Mouse (Mus musculus) liver, embryonic 14.5 days (tissue): ENCODE data around the gene Wasf3. TPM values are rescaled to one million over a fixed set of nuclear protein-coding genes. Genes with fewer than 3 reads are reported as not detected.
A peak's percentile ranks its signal among the peaks of the same experiment; 100 is the strongest.
"Not testable (repeated sequence)": the region's sequence is repeated elsewhere in the genome, so short reads cannot be mapped to it uniquely, and the experiment has no call there.

Experiments used
- ATAC-seq: fragments of 200-750 bp; cut with Nextera tagmentation; 2 replicates; pipeline ENCODE4 v1.8.0; 2017; ENCODE audit warnings: moderate number of reproducible peaks, mild to moderate bottlenecking, moderate library complexity; ENCODE audit not compliant: insufficient read depth
- DNase-seq, 3 experiments: peaks; one replicate each; pipeline ENCODE4 v3.0.0-alpha.2; 2012 to 2013; ENCODE audit warnings: low read depth in 3 of 3, low spot score in 3 of 3
- H3K27ac ChIP-seq: fragments of 300-500 bp; sonication (generic); 2 replicates; pipeline ENCODE4 v1.5.1; 2014; ENCODE audit warnings: moderate library complexity, mild to moderate bottlenecking, control low read depth, inconsistent platforms
- H3K27me3 ChIP-seq: fragments of 300-500 bp; sonication (generic); 2 replicates; pipeline ENCODE4 v1.6.1; 2014; ENCODE audit warnings: mild to moderate bottlenecking, low read length, moderate library complexity; ENCODE audit not compliant: control insufficient read depth, insufficient read depth
- H3K36me3 ChIP-seq: fragments of 300-500 bp; sonication (generic); replicated peaks from 2 replicates; pipeline ENCODE4 v1.6.1; 2014; ENCODE audit warnings: low read depth; ENCODE audit not compliant: control insufficient read depth, insufficient read depth
- H3K4me1 ChIP-seq, 2 experiments: fragments of 200-500 bp in 1 of 2; fragments of 300-500 bp in 1 of 2; sonication (generic) in 1 of 2; replicated peaks; 2 replicates each; pipeline ENCODE4 v1.6.1; 2012 to 2014; ENCODE audit warnings: antibody characterized with exemption in 1 of 2, inconsistent platforms in 1 of 2, low read length in 1 of 2; ENCODE audit not compliant: control insufficient read depth in 2 of 2, insufficient read depth in 2 of 2
- H3K4me2 ChIP-seq: fragments of 300-500 bp; sonication (generic); 2 replicates; pipeline ENCODE4 v1.6.1; 2014; ENCODE audit warnings: low read depth, mild to moderate bottlenecking, control low read depth, moderate library complexity
- H3K4me3 ChIP-seq, 2 experiments: fragments of 200-500 bp in 1 of 2; fragments of 300-500 bp in 1 of 2; sonication (generic) in 1 of 2; 2 replicates each; pipeline ENCODE4 v1.5.1; 2012 to 2014; ENCODE audit warnings: low read depth in 2 of 2, low read length in 2 of 2, mild to moderate bottlenecking in 2 of 2, control low read depth in 1 of 2, inconsistent platforms in 1 of 2, moderate library complexity in 1 of 2; ENCODE audit not compliant: insufficient read depth in 1 of 2
- H3K9ac ChIP-seq: fragments of 300-500 bp; sonication (generic); replicated peaks from 2 replicates; pipeline ENCODE4 v1.6.1; 2014; ENCODE audit warnings: mild to moderate bottlenecking, control low read depth, moderate library complexity
- H3K9me3 ChIP-seq: fragments of 300-500 bp; sonication (generic); 2 replicates; pipeline ENCODE4 v1.6.1; 2016; ENCODE audit warnings: low read length, mixed read lengths; ENCODE audit not compliant: control insufficient read depth
- CTCF ChIP-seq: IDR thresholded peaks from 2 replicates; pipeline ENCODE4 v1.5.1; 2016; ENCODE audit warnings: antibody characterized with exemption, low read depth, control low read depth
- EP300 ChIP-seq: IDR thresholded peaks from 2 replicates; pipeline ENCODE4 v1.6.1; 2016; ENCODE audit warnings: antibody characterized with exemption, low read depth
- WGBS: fragments of 180-500 bp; shearing (Covaris S2); extraction: QIAGEN DNeasy Blood & Tissue Kit; methylation state at CpG from one replicate; pipeline ENCODE4 v1.1.7; 2014; ENCODE audit not compliant: insufficient replicate concordance; 5-methylcytosine and 5-hydroxymethylcytosine counted together
- polyA plus RNA-seq, 2 experiments: library from polyadenylated mRNA; depleted of rRNA in 1 of 2; stranded (reverse) in 1 of 2; unstranded in 1 of 2; fragments of >200 nt; fragmentation: Nextera tagmentation in 1 of 2; extraction: Ambion mirVana in 1 of 2; gene quantifications; 2 replicates each; pipeline versions ENCODE4 v1.2.1 to v1.2.3; 2012 to 2014

The Wasf3 gene
- polyA plus RNA-seq, 2 experiments, result 0.04 to 0.07 TPM

- H3K27me3 ChIP-seq, result no peaks in the 10 kb centered on the region
- no peak for DNase-seq
- H3K27ac ChIP-seq, result no peak overlapping the region
- no peaks in the 10 kb centered on the region for H3K4me1 ChIP-seq
- no peaks in the 10 kb centered on the region for H3K9me3 ChIP-seq
- H3K9ac ChIP-seq, result no peak overlapping the region
- TF ChIP-seq CTCF (no peak), EP300 (no peak)
- H3K4me2 ChIP-seq, result no peak overlapping the region
- no peak for ATAC-seq
- H3K4me3 ChIP-seq, result no peak overlapping the region
- 72% methylated on average over 9 of the region's 9 CpGs for WGBS
- H3K36me3 ChIP-seq, result no peaks in the 10 kb centered on the region
Measured at GRCm38 (mm10) chr5:146468311-146468710, 83.5 kb downstream of the Wasf3 start.

GRCm38 (mm10) chr5:146470821-146471220, 86.0 kb downstream of the Wasf3 start:
- H3K4me2 ChIP-seq, result no peak overlapping the region
- ATAC-seq, result no peak
- H3K36me3 ChIP-seq, result no peaks in the 10 kb centered on the region
- H3K9ac ChIP-seq, result no peak overlapping the region
- H3K9me3 ChIP-seq, result no peaks in the 10 kb centered on the region
- WGBS, result 68% methylated on average over 9 of the region's 9 CpGs
- no peaks in the 10 kb centered on the region for H3K27me3 ChIP-seq
- no peak overlapping the region for H3K4me3 ChIP-seq
- no peak for DNase-seq
- H3K27ac ChIP-seq, result no peak overlapping the region
- TF ChIP-seq CTCF, result no peak
- no peak for TF ChIP-seq EP300
- no peaks in the 10 kb centered on the region for H3K4me1 ChIP-seq

GRCm38 (mm10) chr5:146471311-146471710, 86.5 kb downstream of the Wasf3 start:
- Histone ChIP-seq H3K27ac (no peak overlapping the region), H3K4me1 (no peaks in the 10 kb centered on the region), H3K9ac (no peak overlapping the region), H3K4me2 (no peak overlapping the region), H3K4me3 (no peak overlapping the region), H3K36me3 (no peaks in the 10 kb centered on the region), H3K9me3 (no peaks in the 10 kb centered on the region), H3K27me3 (no peaks in the 10 kb centered on the region)
- 58% methylated on average over 5 of the region's 5 CpGs for whole genome bisulfite sequencing
- ATAC-seq, result no peak
- DNase-seq, result no peak
- TF ChIP-seq EP300 (no peak), CTCF (no peak)

GRCm38 (mm10) chr5:146471821-146472220, 87.0 kb downstream of the Wasf3 start:
- H3K27me3 ChIP-seq, result no peaks in the 10 kb centered on the region
- no peak overlapping the region for H3K9ac ChIP-seq
- no peak overlapping the region for H3K27ac ChIP-seq
- no peak for DNase-seq
- no peak overlapping the region for H3K4me3 ChIP-seq
- WGBS, result 69% methylated on average over 12 of the region's 12 CpGs
- no peaks in the 10 kb centered on the region for H3K36me3 ChIP-seq
- no peak for TF ChIP-seq EP300
- no peak for TF ChIP-seq CTCF
- no peaks in the 10 kb centered on the region for H3K4me1 ChIP-seq
- H3K4me2 ChIP-seq, result no peak overlapping the region
- no peaks in the 10 kb centered on the region for H3K9me3 ChIP-seq
- no peak for ATAC-seq

- not testable (repeated sequence) for ATAC-seq, H3K9me3 ChIP-seq, H3K4me2 ChIP-seq, H3K36me3 ChIP-seq, H3K4me1 ChIP-seq, H3K27ac ChIP-seq, H3K27me3 ChIP-seq, H3K4me3 ChIP-seq, H3K9ac ChIP-seq
- peak; percentile 17 to 22 (median 20) for DNase-seq
- TF ChIP-seq CTCF (peak; percentile 79), EP300 (peak; percentile 57)
- under 1% methylated on average over 4 of the region's 4 CpGs for WGBS
Measured at GRCm38 (mm10) chr5:146479564-146479963, 94.8 kb downstream of the Wasf3 start.

- not testable (repeated sequence) for H3K36me3 ChIP-seq, DNase-seq, H3K4me3 ChIP-seq, ATAC-seq, H3K4me1 ChIP-seq, H3K27ac ChIP-seq, H3K9me3 ChIP-seq, H3K9ac ChIP-seq, H3K27me3 ChIP-seq, H3K4me2 ChIP-seq
- WGBS, result no CpG with 5 or more reads among the region's 3 CpGs
Measured at GRCm38 (mm10) chr5:146481665-146482064, 96.9 kb downstream of the Wasf3 start, which contains the start of gene Gm6408. TSS of gene Gm6408 (plus strand) at chr5:146481965.
